Mouse (Mus musculus) midbrain, embryonic 15.5 days (tissue): ENCODE measurements around the gene Slc37a1. TPM values are rescaled to one million over a fixed set of nuclear protein-coding genes. Genes with fewer than 3 reads are reported as not detected.

ENCODE experiments used
- ATAC-seq: fragments of 200-750 bp; cut with Nextera tagmentation; replicated peaks from 2 replicates; pipeline ENCODE4 v1.8.0; 2017; ENCODE audit warnings: moderate TSS enrichment
- H3K27ac ChIP-seq: fragments of 300-500 bp; sonication (generic); 2 replicates; pipeline ENCODE4 v1.5.1; 2015; ENCODE audit warnings: mild to moderate bottlenecking, inconsistent platforms
- H3K27me3 ChIP-seq: fragments of 300-500 bp; sonication (generic); replicated peaks from 2 replicates; pipeline ENCODE4 v1.6.1; 2015; ENCODE audit warnings: inconsistent platforms
- H3K36me3 ChIP-seq: fragments of 300-500 bp; sonication (generic); replicated peaks from 2 replicates; pipeline ENCODE4 v1.6.1; 2015; ENCODE audit warnings: inconsistent platforms
- H3K4me1 ChIP-seq: fragments of 300-500 bp; sonication (generic); 2 replicates; pipeline ENCODE4 v1.6.1; 2015; ENCODE audit warnings: inconsistent platforms
- H3K4me2 ChIP-seq: fragments of 300-500 bp; sonication (generic); 2 replicates; pipeline ENCODE4 v1.6.1; 2015; ENCODE audit warnings: inconsistent platforms, mild to moderate bottlenecking, moderate library complexity
- H3K4me3 ChIP-seq: fragments of 300-500 bp; sonication (generic); 2 replicates; pipeline ENCODE4 v1.5.1; 2015; ENCODE audit warnings: mild to moderate bottlenecking, inconsistent platforms
- H3K9ac ChIP-seq: fragments of 300-500 bp; sonication (generic); 2 replicates; pipeline ENCODE4 v1.6.1; 2015; ENCODE audit warnings: mild to moderate bottlenecking, inconsistent platforms
- H3K9me3 ChIP-seq: fragments of 300-500 bp; sonication (generic); 2 replicates; pipeline ENCODE4 v1.6.1; 2016; ENCODE audit warnings: inconsistent platforms
- WGBS: fragments of 180-500 bp; shearing (Covaris S2); methylation state at CpG from one replicate; pipeline ENCODE4 v1.1.7; 2015; ENCODE audit warnings: mixed read lengths; 5-methylcytosine and 5-hydroxymethylcytosine counted together
- polyA plus RNA-seq: library from polyadenylated mRNA; unstranded; fragments of >200 nt; fragmentation: Nextera tagmentation; extraction: Ambion mirVana; gene quantifications from 2 replicates; pipeline ENCODE4 v1.2.1, GENCODE M21; 2015

The Slc37a1 gene
- polyA plus RNA-seq, 1 experiment from 2014 or later, result 13.4 TPM

DNA sequence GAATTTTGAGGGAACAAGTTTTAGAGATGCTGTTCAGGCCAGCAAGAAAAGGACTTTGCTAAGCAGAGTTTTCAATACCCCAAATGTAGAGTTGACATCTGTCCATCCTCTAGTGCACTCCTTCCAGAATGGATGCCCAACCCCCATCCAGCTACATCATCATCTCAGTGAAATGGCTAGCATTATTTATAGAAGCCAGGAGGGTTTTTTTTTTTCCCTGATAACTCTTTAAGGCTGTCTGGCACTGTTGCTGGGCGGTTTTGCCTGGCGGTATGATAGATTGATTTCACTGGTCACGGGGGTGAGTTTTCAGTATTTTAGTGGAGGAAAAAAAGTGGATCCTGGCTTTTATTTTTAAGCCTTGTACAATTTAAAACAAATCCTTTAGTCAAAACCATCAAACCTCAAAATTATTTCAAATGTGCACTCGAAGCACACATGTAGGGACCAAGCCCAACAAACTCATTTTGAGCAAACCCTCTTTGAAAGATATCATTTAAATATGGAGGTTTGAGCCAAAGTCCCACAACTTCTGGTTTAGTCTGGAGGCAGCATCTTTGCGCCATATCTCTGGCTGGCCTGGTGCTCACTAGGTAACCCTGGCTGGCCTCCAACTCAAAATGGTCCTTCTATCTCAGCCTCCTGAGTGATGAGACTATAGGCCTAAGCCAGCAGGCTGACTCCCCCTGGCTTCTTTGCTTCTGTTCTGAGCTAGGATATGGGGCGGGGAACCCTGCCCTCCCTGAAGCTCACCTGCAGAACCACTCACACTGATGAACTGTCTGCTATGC is 12.0 kb downstream of the Slc37a1 start:
- no peak overlapping the region for H3K4me3 ChIP-seq
- H3K4me2 ChIP-seq, result no peak overlapping the region
- H3K27ac ChIP-seq, result no peak overlapping the region
- no peaks in the 10 kb centered on the region for H3K36me3 ChIP-seq
- no peaks in the 10 kb centered on the region for H3K27me3 ChIP-seq
- no peaks in the 10 kb centered on the region for H3K9me3 ChIP-seq
- 94% methylated on average over 6 of the region's 6 CpGs for WGBS
- ATAC-seq, result no peak
- H3K4me1 ChIP-seq, result peaks cover 28% of the 10 kb centered on the region
- no peak overlapping the region for H3K9ac ChIP-seq

DNA sequence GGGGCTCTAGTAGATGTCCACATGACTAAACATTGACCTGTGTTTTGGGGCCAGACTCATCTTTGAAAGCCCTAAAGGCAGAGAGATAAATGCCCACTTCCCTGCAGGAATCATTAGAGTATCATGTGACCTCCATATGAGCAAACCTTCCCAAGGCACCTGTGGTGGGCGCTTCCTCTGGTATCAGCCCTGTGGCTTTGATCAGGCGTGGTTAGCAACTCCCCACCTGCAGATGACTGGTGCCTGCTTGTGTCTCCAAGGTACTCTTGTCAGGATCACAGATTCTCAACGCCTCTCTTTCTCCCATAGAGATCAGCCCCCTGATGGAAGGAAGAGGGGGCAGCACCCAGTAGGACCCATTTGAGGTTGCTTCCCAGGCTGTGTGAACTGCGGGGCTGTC is 13.4 kb downstream of the Slc37a1 start:
- no peaks in the 10 kb centered on the region for H3K27me3 ChIP-seq
- H3K36me3 ChIP-seq, result no peaks in the 10 kb centered on the region
- H3K27ac ChIP-seq, result no peak overlapping the region
- H3K9me3 ChIP-seq, result no peaks in the 10 kb centered on the region
- 86% methylated on average over 4 of the region's 4 CpGs for WGBS
- ATAC-seq, result no peak
- peaks cover 27% of the 10 kb centered on the region for H3K4me1 ChIP-seq
- no peak overlapping the region for H3K4me3 ChIP-seq
- no peak overlapping the region for H3K9ac ChIP-seq
- H3K4me2 ChIP-seq, result no peak overlapping the region

DNA sequence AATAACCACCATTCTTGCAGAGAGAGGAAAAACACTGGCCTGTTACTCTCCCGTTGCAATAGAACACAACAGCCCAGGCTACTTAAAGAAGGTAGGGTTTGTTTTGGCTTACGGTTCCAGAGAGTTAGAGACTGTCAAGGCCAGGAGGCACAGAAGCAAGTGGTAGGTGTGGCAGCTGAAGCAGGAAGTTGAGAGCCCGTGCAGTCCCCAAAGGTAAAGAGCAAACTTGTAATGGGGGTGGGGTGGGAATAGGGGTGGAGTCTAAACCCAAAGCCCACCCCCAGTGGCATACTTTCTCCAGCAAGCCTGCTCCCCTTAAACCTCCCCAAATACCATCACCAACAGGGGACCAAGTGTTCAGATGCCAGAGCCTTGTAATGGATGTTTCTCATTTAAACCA is 14.1 kb downstream of the Slc37a1 start:
- Histone ChIP-seq H3K9ac (no peak overlapping the region), H3K9me3 (no peaks in the 10 kb centered on the region), H3K4me3 (no peak overlapping the region), H3K27ac (no peak overlapping the region), H3K4me1 (peaks cover 20% of the 10 kb centered on the region), H3K36me3 (no peaks in the 10 kb centered on the region), H3K27me3 (no peaks in the 10 kb centered on the region), H3K4me2 (no peak overlapping the region)
- 84% methylated on average over 3 of the region's 3 CpGs for WGBS
- ATAC-seq, result no peak

DNA sequence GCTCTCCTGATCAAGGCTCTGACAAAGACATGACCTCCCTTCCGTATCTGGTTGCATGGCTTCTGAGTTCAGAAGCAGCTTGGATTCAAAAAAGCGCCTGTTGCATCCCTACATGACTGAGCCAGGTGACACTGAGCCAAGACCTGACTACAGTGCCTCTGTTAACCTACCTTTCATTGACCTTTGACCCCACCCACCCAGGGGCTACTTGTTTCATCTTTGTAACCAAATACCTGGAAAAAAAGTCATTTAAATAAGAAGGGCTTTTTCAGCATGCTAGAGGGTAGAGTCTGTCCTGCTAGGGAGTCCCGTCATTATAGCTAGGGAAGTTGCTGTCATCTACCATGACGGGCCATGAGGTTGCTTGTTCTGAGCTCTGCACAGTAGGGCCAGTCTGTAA is 16.8 kb downstream of the Slc37a1 start:
- Histone ChIP-seq H3K27ac (no peak overlapping the region), H3K4me3 (no peak overlapping the region), H3K9me3 (no peaks in the 10 kb centered on the region), H3K4me2 (no peak overlapping the region), H3K9ac (no peak overlapping the region), H3K4me1 (no peaks in the 10 kb centered on the region), H3K27me3 (no peaks in the 10 kb centered on the region), H3K36me3 (no peaks in the 10 kb centered on the region)
- ATAC-seq, result no peak
- WGBS, result 86% methylated on average over 4 of the region's 4 CpGs

DNA sequence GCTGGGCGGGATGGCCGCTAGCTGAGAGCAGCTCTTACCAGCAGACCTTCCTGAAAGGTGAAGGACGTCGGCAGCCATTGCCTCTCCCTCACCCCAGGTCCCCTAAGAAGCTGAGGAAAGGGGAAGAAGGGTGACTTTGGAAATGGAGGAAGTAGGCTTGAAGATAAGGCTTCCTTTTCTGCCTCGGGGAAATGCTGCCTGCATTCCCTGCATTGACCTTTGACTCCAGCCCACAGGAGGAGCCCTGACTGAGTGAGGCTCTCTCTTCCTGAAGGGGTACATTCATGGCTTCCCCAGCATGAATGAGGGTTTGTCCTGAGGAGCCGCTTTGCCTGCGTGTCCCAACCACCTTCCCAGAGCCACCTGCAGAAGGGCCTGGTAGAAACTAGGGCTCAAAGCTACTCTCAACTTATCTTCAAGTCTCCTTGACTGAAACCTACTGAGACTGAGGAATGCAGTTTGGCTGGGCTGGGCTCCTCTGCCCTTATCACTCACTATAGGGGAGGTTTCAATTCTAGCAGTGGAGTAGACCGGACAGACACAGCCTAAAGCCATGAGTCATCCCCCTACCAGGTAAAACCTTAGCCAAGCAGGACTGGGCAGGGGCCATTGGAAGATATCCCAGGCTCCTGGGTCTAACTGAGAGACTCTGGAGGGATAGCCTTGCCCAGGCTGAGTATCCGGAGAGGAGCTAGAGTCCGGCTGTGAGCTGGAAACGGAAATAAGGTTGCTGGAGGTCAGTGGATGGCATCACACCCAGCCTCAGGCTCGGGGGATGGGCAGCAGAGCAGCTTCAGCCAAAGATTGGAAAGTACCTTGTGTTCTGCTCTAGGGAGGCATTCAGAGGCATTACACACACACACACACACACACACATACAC is 18.5 kb downstream of the Slc37a1 start:
- Histone ChIP-seq H3K27ac (no peak overlapping the region), H3K4me3 (no peak overlapping the region), H3K27me3 (no peaks in the 10 kb centered on the region), H3K4me2 (no peak overlapping the region), H3K4me1 (no peaks in the 10 kb centered on the region), H3K9me3 (no peaks in the 10 kb centered on the region), H3K9ac (no peak overlapping the region), H3K36me3 (no peaks in the 10 kb centered on the region)
- ATAC-seq, result no peak
- 61% methylated on average over 12 of the region's 12 CpGs for WGBS

GRCm38 (mm10) chr17:31305776-31306120 is 19.2 kb downstream of the Slc37a1 start:
- H3K36me3 ChIP-seq, result no peaks in the 10 kb centered on the region
- no peak overlapping the region for H3K4me3 ChIP-seq
- H3K9ac ChIP-seq, result no peak overlapping the region
- WGBS, result 75% methylated on average over 5 of the region's 5 CpGs
- H3K4me2 ChIP-seq, result no peak overlapping the region
- no peak for ATAC-seq
- no peaks in the 10 kb centered on the region for H3K27me3 ChIP-seq
- no peaks in the 10 kb centered on the region for H3K9me3 ChIP-seq
- H3K4me1 ChIP-seq, result no peaks in the 10 kb centered on the region
- no peak overlapping the region for H3K27ac ChIP-seq

DNA sequence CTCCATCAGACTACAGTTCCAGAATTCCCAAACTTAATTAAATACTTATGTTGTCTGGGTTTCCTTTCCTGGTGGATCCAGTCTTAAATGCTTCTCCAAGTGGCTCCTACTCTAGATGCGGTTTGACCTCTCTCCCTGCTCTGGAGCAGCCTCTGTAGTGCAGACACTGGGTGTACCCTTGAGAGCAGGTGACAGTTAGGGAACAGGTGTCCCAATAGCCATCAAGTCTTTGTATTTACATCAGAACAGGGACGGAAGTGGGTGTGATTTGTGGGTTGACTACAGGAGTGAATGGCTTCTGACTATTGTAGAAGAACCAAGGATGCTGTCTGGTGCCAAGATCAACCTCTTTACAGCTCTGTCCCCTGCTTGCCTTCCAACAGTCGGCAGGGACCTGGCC is 21.2 kb downstream of the Slc37a1 start:
- Histone ChIP-seq H3K27me3 (no peaks in the 10 kb centered on the region), H3K4me2 (no peak overlapping the region), H3K9me3 (no peaks in the 10 kb centered on the region), H3K9ac (no peak overlapping the region), H3K27ac (no peak overlapping the region), H3K36me3 (no peaks in the 10 kb centered on the region), H3K4me1 (no peaks in the 10 kb centered on the region), H3K4me3 (no peak overlapping the region)
- no peak for ATAC-seq
- 86% methylated on average over 3 of the region's 3 CpGs for WGBS

DNA sequence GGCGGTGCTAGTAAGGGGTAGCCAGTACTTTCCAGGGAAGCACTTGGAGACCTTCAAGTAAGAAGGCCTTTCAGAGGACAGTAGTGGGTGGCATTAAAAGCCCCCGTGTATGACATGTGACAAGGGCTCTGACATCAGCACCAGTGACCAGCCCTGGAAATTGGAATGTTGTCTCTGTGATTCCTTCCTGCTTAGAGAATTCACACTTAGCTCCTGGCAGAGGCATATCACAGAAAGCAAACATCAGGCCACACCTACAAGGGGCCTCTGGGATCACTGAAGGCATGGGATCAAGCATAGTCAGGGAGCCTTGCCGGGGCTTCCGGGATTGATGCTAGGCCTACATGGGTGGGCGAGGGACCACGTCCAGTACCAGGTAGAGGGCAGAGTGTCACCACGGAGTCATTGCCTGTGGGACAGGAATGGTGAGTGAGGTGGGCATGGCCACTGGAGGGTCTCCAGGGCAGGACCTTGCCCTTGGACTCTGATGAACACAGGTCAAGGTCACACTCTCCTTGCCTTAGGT is 21.8 kb downstream of the Slc37a1 start:
- H3K36me3 ChIP-seq, result no peaks in the 10 kb centered on the region
- ATAC-seq, result no peak
- no peak overlapping the region for H3K9ac ChIP-seq
- H3K4me1 ChIP-seq, result no peaks in the 10 kb centered on the region
- H3K4me2 ChIP-seq, result no peak overlapping the region
- H3K9me3 ChIP-seq, result no peaks in the 10 kb centered on the region
- WGBS, result 91% methylated on average over 7 of the region's 7 CpGs
- H3K27ac ChIP-seq, result no peak overlapping the region
- no peaks in the 10 kb centered on the region for H3K27me3 ChIP-seq
- no peak overlapping the region for H3K4me3 ChIP-seq

DNA sequence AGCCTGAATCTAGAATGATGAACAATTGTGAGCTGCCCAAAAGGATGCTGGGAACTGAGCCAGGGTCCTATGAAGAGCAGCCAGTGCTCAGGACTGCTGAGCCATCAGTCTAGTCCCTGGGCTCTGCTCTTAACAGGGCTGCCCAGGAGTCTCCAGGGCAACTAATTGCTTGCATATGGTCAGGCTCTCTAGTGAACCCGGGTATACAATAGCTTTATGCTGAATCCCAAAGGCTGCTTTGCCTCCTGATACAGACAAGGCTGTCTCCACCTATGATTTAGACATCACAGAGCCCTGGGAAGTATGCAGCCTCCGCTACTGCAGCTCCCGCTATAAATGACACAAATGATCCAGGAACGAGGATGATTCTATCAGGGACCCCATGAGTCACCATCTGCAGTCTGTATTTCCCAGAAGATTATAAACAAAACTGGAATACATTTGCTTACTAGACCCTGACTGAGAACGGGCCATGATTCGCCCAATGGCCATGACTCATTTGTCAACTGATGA is 22.7 kb downstream of the Slc37a1 start:
- ATAC-seq, result no peak
- 45% methylated on average over 6 of the region's 6 CpGs for WGBS
- Histone ChIP-seq H3K27me3 (no peaks in the 10 kb centered on the region; the same call in 1 of the 2 replicates), H3K27ac (no peak overlapping the region), H3K4me1 (no peaks in the 10 kb centered on the region), H3K4me2 (no peak overlapping the region), H3K9ac (no peak overlapping the region), H3K9me3 (no peaks in the 10 kb centered on the region), H3K36me3 (no peaks in the 10 kb centered on the region), H3K4me3 (no peak overlapping the region)

- Histone ChIP-seq H3K4me2 (no peak overlapping the region), H3K27ac (no peak overlapping the region), H3K9ac (no peak overlapping the region), H3K4me1 (0 out of 2 replicates have a peak, but pooled peaks cover 6% of the 10 kb centered on the region), H3K4me3 (no peak overlapping the region), H3K9me3 (no peaks in the 10 kb centered on the region), H3K36me3 (no peaks in the 10 kb centered on the region), H3K27me3 (no peaks in the 10 kb centered on the region; the same call in 1 of the 2 replicates)
- ATAC-seq, result no peak
- WGBS, result 84% methylated on average over 9 of the region's 9 CpGs
Measured at GRCm38 (mm10) chr17:31311047-31311446, 24.5 kb downstream of the Slc37a1 start.

GRCm38 (mm10) chr17:31312648-31313047 is 26.1 kb downstream of the Slc37a1 start:
- Histone ChIP-seq H3K4me2 (no peak overlapping the region), H3K9ac (no peak overlapping the region), H3K27ac (no peak overlapping the region), H3K27me3 (no peaks in the 10 kb centered on the region; the same call in 1 of the 2 replicates), H3K36me3 (no peaks in the 10 kb centered on the region), H3K9me3 (no peaks in the 10 kb centered on the region), H3K4me3 (no peak overlapping the region), H3K4me1 (0 out of 2 replicates have a peak, but pooled peaks cover 6% of the 10 kb centered on the region)
- WGBS, result 77% methylated on average over 10 of the region's 10 CpGs
- no peak for ATAC-seq

DNA sequence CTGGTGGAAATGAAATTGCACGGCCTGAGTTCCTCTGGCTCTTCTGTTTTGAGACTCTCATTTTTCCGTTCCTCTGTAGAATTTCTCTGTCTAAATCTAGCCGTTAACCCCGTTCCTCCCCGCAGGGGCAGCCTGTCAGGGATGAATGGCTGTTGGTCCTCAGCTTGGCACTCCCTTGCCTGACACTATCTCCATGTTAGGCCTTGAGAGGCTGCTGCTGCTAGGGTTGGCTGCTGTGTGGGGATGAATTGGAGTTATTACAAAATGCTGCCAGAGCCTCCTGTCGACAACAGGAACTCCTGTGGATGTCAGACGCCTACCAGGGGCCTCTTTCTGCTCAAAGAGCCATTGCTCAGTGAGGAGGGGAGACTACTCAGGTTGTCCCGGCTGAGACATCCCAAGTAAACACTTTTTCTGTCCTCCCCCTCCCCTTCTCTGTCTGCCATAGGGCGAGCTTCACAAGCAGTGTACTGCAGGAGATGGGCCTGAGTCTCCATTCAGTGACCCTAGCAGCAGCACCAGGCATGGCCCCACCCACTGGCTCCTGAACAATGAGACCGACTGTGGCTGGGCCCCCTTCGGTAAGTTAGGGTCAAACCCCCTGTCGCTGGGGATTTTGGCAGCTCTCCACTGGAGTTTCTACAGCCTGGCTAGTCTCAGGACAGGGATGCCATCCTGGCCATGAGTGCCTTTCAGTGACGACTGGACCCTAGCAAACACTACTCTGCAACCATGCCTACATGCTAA is 28.6 kb downstream of the Slc37a1 start:
- Histone ChIP-seq H3K4me1 (0 out of 2 replicates have a peak, but pooled peaks cover 6% of the 10 kb centered on the region), H3K9me3 (no peaks in the 10 kb centered on the region), H3K27ac (no peak overlapping the region), H3K27me3 (no peaks in the 10 kb centered on the region; the same call in 1 of the 2 replicates), H3K9ac (no peak overlapping the region), H3K4me2 (no peak overlapping the region), H3K36me3 (no peaks in the 10 kb centered on the region), H3K4me3 (no peak overlapping the region)
- WGBS, result 20% methylated on average over 13 of the region's 13 CpGs
- ATAC-seq, result no peak
